Mouse (Mus musculus) forebrain, embryonic 15.5 days (tissue): ENCODE measurements around the gene Foxb2. TPM values are rescaled to one million over a fixed set of nuclear protein-coding genes. Genes with fewer than 3 reads are reported as not detected.

Experiments
- ATAC-seq: fragments of 200-750 bp; cut with Nextera tagmentation; replicated peaks from 2 replicates; pipeline ENCODE4 v1.8.0; 2017; ENCODE audit warnings: mild to moderate bottlenecking, moderate TSS enrichment, moderate library complexity
- H3K27ac ChIP-seq: fragments of 300-500 bp; sonication (generic); replicated peaks from 2 replicates; pipeline ENCODE4 v1.5.1; 2015; ENCODE audit warnings: mild to moderate bottlenecking, inconsistent platforms
- H3K27me3 ChIP-seq: fragments of 300-500 bp; sonication (generic); 2 replicates; pipeline ENCODE4 v1.6.1; 2015; ENCODE audit warnings: inconsistent platforms
- H3K36me3 ChIP-seq: fragments of 300-500 bp; sonication (generic); 2 replicates; pipeline ENCODE4 v1.6.1; 2015; ENCODE audit warnings: mild to moderate bottlenecking, inconsistent platforms
- H3K4me1 ChIP-seq: fragments of 300-500 bp; sonication (generic); 2 replicates; pipeline ENCODE4 v1.6.1; 2015; ENCODE audit warnings: inconsistent platforms
- H3K4me2 ChIP-seq: fragments of 300-500 bp; sonication (generic); replicated peaks from 2 replicates; pipeline ENCODE4 v1.6.1; 2015; ENCODE audit warnings: mild to moderate bottlenecking, inconsistent platforms
- H3K4me3 ChIP-seq: fragments of 300-500 bp; sonication (generic); 2 replicates; pipeline ENCODE4 v1.5.1; 2015; ENCODE audit warnings: mild to moderate bottlenecking, inconsistent platforms
- H3K9ac ChIP-seq: fragments of 300-500 bp; sonication (generic); replicated peaks from 2 replicates; pipeline ENCODE4 v1.6.1; 2015; ENCODE audit warnings: mild to moderate bottlenecking, inconsistent platforms
- H3K9me3 ChIP-seq: fragments of 300-500 bp; sonication (generic); 2 replicates; pipeline ENCODE4 v1.6.1; 2016; ENCODE audit warnings: inconsistent platforms
- WGBS: fragments of 180-500 bp; shearing (Covaris S2); methylation state at CpG from one replicate; pipeline ENCODE4 v1.1.7; 2015; ENCODE audit warnings: mixed read lengths; 5-methylcytosine and 5-hydroxymethylcytosine counted together
- polyA plus RNA-seq: library from polyadenylated mRNA; unstranded; fragments of >200 nt; fragmentation: Nextera tagmentation; extraction: Ambion mirVana; gene quantifications from 2 replicates; pipeline ENCODE4 v1.2.1, GENCODE M21; 2015

Gene Foxb2
- 0.11 TPM in 1 of 2 replicates, not detected in the other for polyA plus RNA-seq

- Histone ChIP-seq H3K4me1 (peaks cover 57% of the 10 kb centered on the region), H3K36me3 (no peaks in the 10 kb centered on the region), H3K9ac (peak within 1 kb of the TSS; percentile 26), H3K4me3 (peak within 1 kb of the TSS; percentile 46), H3K27ac (no peak within 1 kb of the TSS), H3K4me2 (peak within 1 kb of the TSS; percentile 92), H3K9me3 (no peaks in the 10 kb centered on the region), H3K27me3 (peaks cover 86% of the 10 kb centered on the region)
- ATAC-seq, result 0 out of 2 replicates have a peak, but pooled peaks have one; percentile 3
- WGBS, result 1% methylated on average over 40 of the region's 40 CpGs
These were observed at the start of gene Foxb2 for GRCm38 (mm10) chr19:16873221-16873861. TSS of gene Foxb2 (minus strand) at chr19:16873805.

- H3K9me3 ChIP-seq, result no peaks in the 10 kb centered on the region
- H3K36me3 ChIP-seq, result no peaks in the 10 kb centered on the region
- peak; percentile 74 for ATAC-seq
- H3K4me1 ChIP-seq, result no peaks in the 10 kb centered on the region
- no peak overlapping the region for H3K9ac ChIP-seq
- H3K4me2 ChIP-seq, result no peak overlapping the region
- no peaks in the 10 kb centered on the region for H3K27me3 ChIP-seq
- no peak overlapping the region for H3K4me3 ChIP-seq
- 33% methylated on average over 5 of the region's 5 CpGs for WGBS
- H3K27ac ChIP-seq, result no peak overlapping the region
These were observed 37.9 kb upstream of the Foxb2 start for GRCm38 (mm10) chr19:16911507-16911906.

GRCm38 (mm10) chr19:16903106-16903505, 29.5 kb upstream of the Foxb2 start:
- 87% methylated on average over 2 of the region's 2 CpGs for WGBS
- Histone ChIP-seq H3K9ac (no peak overlapping the region), H3K27ac (no peak overlapping the region), H3K4me3 (no peak overlapping the region), H3K9me3 (no peaks in the 10 kb centered on the region), H3K27me3 (no peaks in the 10 kb centered on the region), H3K4me2 (no peak overlapping the region), H3K36me3 (no peaks in the 10 kb centered on the region), H3K4me1 (no peaks in the 10 kb centered on the region)
- no peak for ATAC-seq

- Histone ChIP-seq H3K4me2 (no peak overlapping the region), H3K4me1 (no peaks in the 10 kb centered on the region), H3K9ac (no peak overlapping the region), H3K9me3 (no peaks in the 10 kb centered on the region), H3K36me3 (no peaks in the 10 kb centered on the region), H3K27ac (no peak overlapping the region), H3K4me3 (no peak overlapping the region), H3K27me3 (no peaks in the 10 kb centered on the region)
- no peak for ATAC-seq
- WGBS, result 52% methylated on average over 10 of the region's 10 CpGs
These were observed 26.1 kb upstream of the Foxb2 start for GRCm38 (mm10) chr19:16899716-16900115.

GRCm38 (mm10) chr19:16898576-16898975, 25.0 kb upstream of the Foxb2 start:
- Histone ChIP-seq H3K4me3 (no peak overlapping the region), H3K9ac (no peak overlapping the region), H3K9me3 (no peaks in the 10 kb centered on the region), H3K36me3 (no peaks in the 10 kb centered on the region), H3K4me2 (no peak overlapping the region), H3K27ac (no peak overlapping the region), H3K27me3 (no peaks in the 10 kb centered on the region), H3K4me1 (no peaks in the 10 kb centered on the region)
- ATAC-seq, result no peak
- WGBS, result 94% methylated on average over 5 of the region's 5 CpGs

GRCm38 (mm10) chr19:16876458-16876770, 2.8 kb upstream of the Foxb2 start:
- Histone ChIP-seq H3K9me3 (no peaks in the 10 kb centered on the region), H3K9ac (no peak overlapping the region), H3K36me3 (no peaks in the 10 kb centered on the region), H3K4me3 (no peak overlapping the region), H3K4me1 (peaks cover 56% of the 10 kb centered on the region), H3K27me3 (peaks cover 66% of the 10 kb centered on the region), H3K27ac (no peak overlapping the region), H3K4me2 (peak overlapping the region; percentile 11; the same call in 1 of the 2 replicates)
- no peak for ATAC-seq
- WGBS, result 0% methylated on average over 17 of the region's 17 CpGs

GRCm38 (mm10) chr19:16875631-16876457, 2.2 kb upstream of the Foxb2 start:
- Histone ChIP-seq H3K4me1 (peaks cover 62% of the 10 kb centered on the region), H3K36me3 (no peaks in the 10 kb centered on the region), H3K27me3 (peaks cover 72% of the 10 kb centered on the region), H3K4me2 (peak overlapping the region; percentile 11; the same call in 1 of the 2 replicates), H3K4me3 (no peak overlapping the region; the same call in 1 of the 2 replicates), H3K27ac (no peak overlapping the region), H3K9ac (no peak overlapping the region), H3K9me3 (no peaks in the 10 kb centered on the region)
- ATAC-seq, result no peak
- WGBS, result 1% methylated on average over 34 of the region's 34 CpGs

GRCm38 (mm10) chr19:16874991-16875540, 1.5 kb upstream of the Foxb2 start:
- Histone ChIP-seq H3K27me3 (peaks cover 80% of the 10 kb centered on the region), H3K9ac (no peak overlapping the region), H3K9me3 (no peaks in the 10 kb centered on the region), H3K4me2 (no peak overlapping the region), H3K27ac (no peak overlapping the region), H3K4me1 (peaks cover 62% of the 10 kb centered on the region), H3K4me3 (no peak overlapping the region; the same call in 1 of the 2 replicates), H3K36me3 (no peaks in the 10 kb centered on the region)
- ATAC-seq, result no peak
- WGBS, result 2% methylated on average over 14 of the region's 14 CpGs

- H3K27ac ChIP-seq, result no peak overlapping the region
- peaks cover 56% of the 10 kb centered on the region for H3K4me1 ChIP-seq
- peaks cover 86% of the 10 kb centered on the region for H3K27me3 ChIP-seq
- no peak overlapping the region for H3K9ac ChIP-seq
- peak overlapping the region; percentile 92 for H3K4me2 ChIP-seq
- under 1% methylated on average over 55 of the region's 55 CpGs for WGBS
- ATAC-seq, result no peak
- H3K9me3 ChIP-seq, result no peaks in the 10 kb centered on the region
- H3K4me3 ChIP-seq, result peak overlapping the region; percentile 22
- H3K36me3 ChIP-seq, result no peaks in the 10 kb centered on the region
These were observed 597 bp upstream of the Foxb2 start for GRCm38 (mm10) chr19:16873942-16874861.

GRCm38 (mm10) chr19:16872331-16873180, 1.0 kb downstream of the Foxb2 start:
- peak; percentile 49 for ATAC-seq

More at GRCm38 (mm10) chr19:16872331-16873180, 1.0 kb downstream of the Foxb2 start:
- H3K4me1 ChIP-seq, result peaks cover 57% of the 10 kb centered on the region
- H3K36me3 ChIP-seq, result no peaks in the 10 kb centered on the region
- peak overlapping the region; percentile 26 for H3K9ac ChIP-seq
- peaks cover 82% of the 10 kb centered on the region for H3K27me3 ChIP-seq
- peak overlapping the region; percentile 92 for H3K4me2 ChIP-seq
- H3K4me3 ChIP-seq, result peak overlapping the region; percentile 46
- H3K9me3 ChIP-seq, result no peaks in the 10 kb centered on the region
- WGBS, result under 1% methylated on average over 82 of the region's 88 CpGs
- H3K27ac ChIP-seq, result no peak overlapping the region
